Mouse (Mus musculus) MEL (cell line): Measurements from ENCODE around the gene Rnf182. TPM values are rescaled to one million over a fixed set of nuclear protein-coding genes. Genes with fewer than 3 reads are reported as not detected.

Experiments
- DNase-seq: peaks from one replicate; pipeline ENCODE4 v3.0.0; 2011; ENCODE audit warnings: low read depth, low spot score
- H3K27ac ChIP-seq: 2 replicates; pipeline ENCODE4 v1.5.1; 2012; ENCODE audit warnings: low read depth, mild to moderate bottlenecking, control low read depth, low read length, moderate library complexity; ENCODE audit not compliant: control insufficient read depth
- H3K27me3 ChIP-seq, 2 experiments: fragments of 150-350 bp in 1 of 2; sonication (generic) in 1 of 2; 2 replicates each; pipeline ENCODE4 v1.6.1; 2012; ENCODE audit warnings: low read length in 2 of 2, mild to moderate bottlenecking in 2 of 2, improper control_type of control experiment in 1 of 2, moderate library complexity in 1 of 2; ENCODE audit not compliant: insufficient read depth in 2 of 2, control insufficient read depth in 1 of 2
- H3K36me3 ChIP-seq, 2 experiments: 2 replicates each; pipeline ENCODE4 v1.6.1; 2012 to 2014; ENCODE audit warnings: low read length in 2 of 2, improper control_type of control experiment in 1 of 2, inconsistent platforms in 1 of 2, mild to moderate bottlenecking in 1 of 2; ENCODE audit not compliant: insufficient read depth in 2 of 2, control insufficient read depth in 1 of 2
- H3K4me1 ChIP-seq, 2 experiments: fragments of 150-350 bp in 1 of 2; sonication (generic) in 1 of 2; 2 replicates each; pipeline ENCODE4 v1.6.1; 2012; ENCODE audit warnings: low read length in 2 of 2, improper control_type of control experiment in 1 of 2, mild to moderate bottlenecking in 1 of 2; ENCODE audit not compliant: insufficient read depth in 2 of 2, control insufficient read depth in 1 of 2
- H3K4me3 ChIP-seq, 2 experiments: fragments of 150-350 bp in 1 of 2; sonication (generic) in 1 of 2; 2 replicates each; pipeline ENCODE4 v1.5.1; 2012; ENCODE audit warnings: low read depth in 2 of 2, low read length in 2 of 2, mild to moderate bottlenecking in 2 of 2, moderate library complexity in 2 of 2, control low read depth in 1 of 2, improper control_type of control experiment in 1 of 2; ENCODE audit not compliant: control insufficient read depth in 1 of 2, insufficient read depth in 1 of 2
- H3K79me2 ChIP-seq: 2 replicates; pipeline ENCODE4 v1.6.1; 2012; ENCODE audit warnings: mild to moderate bottlenecking, low read length, moderate library complexity; ENCODE audit not compliant: control insufficient read depth, poor library complexity, insufficient read depth
- H3K9ac ChIP-seq: 2 replicates; pipeline ENCODE4 v1.6.1; 2012; ENCODE audit warnings: low read depth, mild to moderate bottlenecking, control low read depth, low read length, moderate library complexity; ENCODE audit not compliant: control insufficient read depth, poor library complexity, severe bottlenecking
- H3K9me3 ChIP-seq: fragments of 150-350 bp; sonication (generic); replicated peaks from 2 replicates; pipeline ENCODE4 v1.6.1; 2012; ENCODE audit warnings: mild to moderate bottlenecking, low read length, improper control_type of control experiment, moderate library complexity; ENCODE audit not compliant: insufficient read depth
- CTCF ChIP-seq, 3 experiments: IDR thresholded peaks in 2 of 3; conservative IDR thresholded peaks in 1 of 3; 2 replicates each; pipeline ENCODE4 v1.5.1; 2011 to 2012; ENCODE audit warnings: low read length in 3 of 3, low read depth in 2 of 3, mild to moderate bottlenecking in 2 of 3, improper control_type of control experiment in 1 of 3, inconsistent platforms in 1 of 3, mixed read lengths in 1 of 3, moderate library complexity in 1 of 3; ENCODE audit not compliant: control insufficient read depth in 1 of 3, insufficient read depth in 1 of 3, poor library complexity in 1 of 3, severe bottlenecking in 1 of 3
- E2F4 ChIP-seq: IDR thresholded peaks from 2 replicates; pipeline ENCODE4 v1.6.1; 2011; ENCODE audit warnings: low read depth, low read length, improper control_type of control experiment, borderline replicate concordance
- ELF1 ChIP-seq: IDR thresholded peaks from 2 replicates; pipeline ENCODE4 v1.6.1; 2014; ENCODE audit warnings: low read depth, mild to moderate bottlenecking, inconsistent platforms, low read length, improper control_type of control experiment, moderate library complexity
- EP300 ChIP-seq, 2 experiments: IDR thresholded peaks; 2 replicates each; pipeline ENCODE4 v1.6.1; 2011; ENCODE audit warnings: improper control_type of control experiment in 2 of 2, low read length in 2 of 2, low read depth in 1 of 2, mild to moderate bottlenecking in 1 of 2
- GABPA ChIP-seq: IDR thresholded peaks from 2 replicates; pipeline ENCODE4 v1.6.1; 2012; ENCODE audit warnings: low read depth, mild to moderate bottlenecking, inconsistent platforms, low read length, improper control_type of control experiment, moderate library complexity
- GATA1 ChIP-seq: IDR thresholded peaks from 2 replicates; pipeline ENCODE4 v1.6.1; 2011; ENCODE audit warnings: low read depth, low read length, improper control_type of control experiment
- JUND ChIP-seq: IDR thresholded peaks from 2 replicates; pipeline ENCODE4 v1.6.1; 2011; ENCODE audit warnings: low read depth, mild to moderate bottlenecking, improper control_type of control experiment, low read length
- MAFK ChIP-seq: IDR thresholded peaks from 2 replicates; pipeline ENCODE4 v1.6.1; 2011; ENCODE audit warnings: low read depth, mild to moderate bottlenecking, low read length, improper control_type of control experiment, borderline replicate concordance
- MYB ChIP-seq: IDR thresholded peaks from 2 replicates; pipeline ENCODE4 v1.6.1; 2011; ENCODE audit warnings: mild to moderate bottlenecking, low read depth, low read length, improper control_type of control experiment
- NELFE ChIP-seq: IDR thresholded peaks from 2 replicates; pipeline ENCODE4 v1.6.1; 2011; ENCODE audit warnings: low read depth, low read length, improper control_type of control experiment
- POLR2A ChIP-seq, 2 experiments: IDR thresholded peaks; 2 replicates each; pipeline ENCODE4 v1.6.1; 2011 to 2012; ENCODE audit warnings: low read length in 2 of 2, mild to moderate bottlenecking in 2 of 2, control low read depth in 1 of 2, improper control_type of control experiment in 1 of 2, low read depth in 1 of 2, moderate library complexity in 1 of 2; ENCODE audit not compliant: control insufficient read depth in 1 of 2, insufficient read depth in 1 of 2, poor library complexity in 1 of 2
- POLR2AphosphoS2 ChIP-seq: IDR thresholded peaks from 2 replicates; pipeline ENCODE4 v1.6.1; 2011; ENCODE audit warnings: low read length, improper control_type of control experiment
- RAD21 ChIP-seq: IDR thresholded peaks from 2 replicates; pipeline ENCODE4 v1.6.1; 2011; ENCODE audit warnings: mild to moderate bottlenecking, low read depth, low read length, improper control_type of control experiment
- TAL1 ChIP-seq: IDR thresholded peaks from 2 replicates; pipeline ENCODE4 v1.6.1; 2012; ENCODE audit warnings: mild to moderate bottlenecking, inconsistent platforms, low read length, moderate library complexity, mixed read lengths
- UBTF ChIP-seq: IDR thresholded peaks from 2 replicates; pipeline ENCODE4 v1.6.1; 2012; ENCODE audit warnings: low read depth, mild to moderate bottlenecking, inconsistent platforms, low read length, improper control_type of control experiment, moderate library complexity, borderline replicate concordance; ENCODE audit not compliant: insufficient read depth
- USF1 ChIP-seq: IDR thresholded peaks from 2 replicates; pipeline ENCODE4 v1.6.1; 2014; ENCODE audit warnings: low read depth, mild to moderate bottlenecking, inconsistent platforms, low read length, improper control_type of control experiment, moderate library complexity
- USF2 ChIP-seq, 2 experiments: IDR thresholded peaks; 2 replicates each; pipeline ENCODE4 v1.6.1; 2011 to 2012; ENCODE audit warnings: improper control_type of control experiment in 2 of 2, low read length in 2 of 2, borderline replicate concordance in 1 of 2, inconsistent platforms in 1 of 2, low read depth in 1 of 2, mild to moderate bottlenecking in 1 of 2; ENCODE audit not compliant: insufficient read depth in 1 of 2
- ZKSCAN1 ChIP-seq: IDR thresholded peaks from 2 replicates; pipeline ENCODE4 v1.6.1; 2012; ENCODE audit warnings: low read depth, mild to moderate bottlenecking, inconsistent platforms, low read length, improper control_type of control experiment, moderate library complexity
- ZMIZ1 ChIP-seq: IDR thresholded peaks from 2 replicates; pipeline ENCODE4 v1.6.1; 2012; ENCODE audit warnings: low read depth, mild to moderate bottlenecking, inconsistent platforms, low read length, improper control_type of control experiment, moderate library complexity
- polyA plus RNA-seq, 2 experiments: library from polyadenylated mRNA; stranded (reverse) in 1 of 2; unstranded in 1 of 2; fragments of >175 nt in 1 of 2; fragments of >200 nt in 1 of 2; gene quantifications; 2 replicates each; pipeline versions ENCODE4 v1.2.1 to v1.2.4; 2012; ENCODE audit warnings: low replicate concordance in 2 of 2, low read depth in 1 of 2; ENCODE audit not compliant: insufficient read length in 2 of 2, insufficient read depth in 1 of 2, missing spikeins in 1 of 2
- total RNA-seq: library from RNA; depleted of rRNA; stranded (reverse); fragments of 300-350 nt; gene quantifications from 2 replicates; pipeline ENCODE4 v1.2.3, GENCODE M21; 2012

Rnf182 gene
- total and polyA plus RNA-seq, 3 experiments: 0.04 TPM; not detected in 2

- H3K79me2 ChIP-seq: no peaks in the 10 kb centered on the region
- no peak for TF ChIP-seq CTCF (IDR thresholded peaks at IDR 0.05 in 2 of 3, conservative IDR thresholded peaks at IDR 0.05 in 1 of 3; ENCODE audit: control insufficient read depth in 1 of 3, insufficient read depth in 1 of 3, low read depth in 2 of 3, low read length in 3 of 3, poor library complexity in 1 of 3, severe bottlenecking in 1 of 3)
- TF ChIP-seq ELF1: no peak
- no peak for TF ChIP-seq ZMIZ1
- TF ChIP-seq ZKSCAN1: no peak
- TF ChIP-seq TAL1: no peak
- TF ChIP-seq, all 39 proteins: peak for 0
- no peak overlapping the region for H3K4me3 ChIP-seq
- H3K9ac ChIP-seq: no peak overlapping the region
- DNase-seq: no peak
- H3K4me1 ChIP-seq: no peaks in the 10 kb centered on the region
- no peaks in the 10 kb centered on the region for H3K36me3 ChIP-seq
- H3K27me3 ChIP-seq: peaks cover 2% of the 10 kb centered on the region in 2 experiments; a peak in 2 of 4 replicates
- H3K27ac ChIP-seq: no peak overlapping the region
- H3K9me3 ChIP-seq: no peaks in the 10 kb centered on the region
Measured at GRCm38 (mm10) chr13:43583504-43583903, 32.0 kb upstream of the Rnf182 start.

GRCm38 (mm10) chr13:43585335-43585734, 30.2 kb upstream of the Rnf182 start:
- DNase-seq: no peak
- Histone ChIP-seq H3K9ac (no peak overlapping the region), H3K36me3 (no peaks in the 10 kb centered on the region), H3K27me3 (peaks cover 2 to 5% of the 10 kb centered on the region in 2 experiments; a peak in 2 of 4 replicates), H3K27ac (no peak overlapping the region), H3K9me3 (no peaks in the 10 kb centered on the region), H3K4me3 (no peak overlapping the region), H3K4me1 (no peaks in the 10 kb centered on the region), H3K79me2 (no peaks in the 10 kb centered on the region)
- no peak for TF ChIP-seq MAFK

- no peak for DNase-seq
Measured at GRCm38 (mm10) chr13:43586966-43587365, 28.5 kb upstream of the Rnf182 start.

More at GRCm38 (mm10) chr13:43586966-43587365, 28.5 kb upstream of the Rnf182 start:
- H3K9me3 ChIP-seq: no peaks in the 10 kb centered on the region
- no peak overlapping the region for H3K9ac ChIP-seq
- no peaks in the 10 kb centered on the region for H3K79me2 ChIP-seq
- H3K27ac ChIP-seq: no peak overlapping the region
- H3K4me3 ChIP-seq: no peak overlapping the region
- H3K4me1 ChIP-seq: no peaks in the 10 kb centered on the region
- no peak for TF ChIP-seq GATA1
- TF ChIP-seq USF2 (IDR thresholded peaks at IDR 0.05; ENCODE audit: borderline replicate concordance in 1 of 2, insufficient read depth in 1 of 2, low read depth in 1 of 2, low read length in 2 of 2): no peak
- no peak for TF ChIP-seq POLR2A (IDR thresholded peaks at IDR 0.05; ENCODE audit: control insufficient read depth in 1 of 2, insufficient read depth in 1 of 2, low read depth in 1 of 2, low read length in 2 of 2, poor library complexity in 1 of 2)
- no peak for TF ChIP-seq JUND
- TF ChIP-seq UBTF: no peak
- no peak for TF ChIP-seq E2F4
- TF ChIP-seq RAD21: no peak
- no peak for TF ChIP-seq EP300 (IDR thresholded peaks at IDR 0.05; ENCODE audit: low read depth in 1 of 2, low read length in 2 of 2)
- no peak for TF ChIP-seq NELFE
- TF ChIP-seq GABPA: no peak
- TF ChIP-seq MYB: no peak
- no peak for TF ChIP-seq POLR2AphosphoS2
- no peak for TF ChIP-seq USF1
- no peaks in the 10 kb centered on the region for H3K36me3 ChIP-seq
- peaks cover 0 to 5% of the 10 kb centered on the region in 2 experiments; a peak in 2 of 4 replicates for H3K27me3 ChIP-seq
